Mouse (Mus musculus) urinary bladder, postnatal 10 days (tissue): ENCODE results near the gene Gzma.

Experiments used
- DNase-seq: peaks from one replicate; pipeline ENCODE4 v3.0.0; 2022; ENCODE audit warnings: low spot score

The Gzma gene

GRCm38 (mm10) chr13:113046211-113046883, 54.4 kb downstream of the Gzma start, which contains the start of gene Gpx8:
Gene Gpx8 (minus strand): TSS chr13:113046410.
- DNase-seq = no peak

- no peak for DNase-seq
Measured at GRCm38 (mm10) chr13:113045458-113046110, 55.2 kb downstream of the Gzma start.

- no peak for DNase-seq
Measured at GRCm38 (mm10) chr13:113044876-113045275, 55.9 kb downstream of the Gzma start.
